Mouse (Mus musculus) gastrocnemius, adult 8-10 months (tissue): ENCODE measurements around the gene Ndufb7. TPM values are rescaled to one million over a fixed set of nuclear protein-coding genes. Genes with fewer than 3 reads are reported as not detected.

ENCODE experiments used
- DNase-seq, 2 experiments: peaks; one replicate each; pipeline ENCODE4 v3.0.0; 2022; ENCODE audit warnings: low spot score in 2 of 2
- total RNA-seq, 4 experiments: library from RNA; stranded (reverse); gene quantifications; 2 replicates each; pipeline ENCODE4 v1.2.4; 2022

The Ndufb7 gene
- total RNA-seq, 4 experiments from 2014 or later = 262 to 329 (median 295) TPM

- no peak for DNase-seq
These were observed 33.3 kb downstream of the Ndufb7 start for GRCm38 (mm10) chr8:83599814-83600213.

GRCm38 (mm10) chr8:83602650-83603029 is 36.2 kb downstream of the Ndufb7 start:
- no peak for DNase-seq

- DNase-seq = peak; percentile 99
These were observed 41.4 kb downstream of the Ndufb7 start, which contains the start of the genes Tecr and Dnajb1 for GRCm38 (mm10) chr8:83607661-83608397. Gene Tecr (minus strand): TSS chr8:83607971. Gene Dnajb1 (plus strand): TSS chr8:83608193.

- DNase-seq = peak; percentile 70 to 73
These were observed 41.9 kb downstream of the Ndufb7 start for GRCm38 (mm10) chr8:83608398-83608829.

GRCm38 (mm10) chr8:83609086-83609485 is 42.6 kb downstream of the Ndufb7 start:
- no peak for DNase-seq

GRCm38 (mm10) chr8:83609547-83610180 is 43.2 kb downstream of the Ndufb7 start:
- DNase-seq = no peak

- DNase-seq = no peak
These were observed 45.5 kb downstream of the Ndufb7 start for GRCm38 (mm10) chr8:83611921-83612320.

- DNase-seq = no peak
These were observed 47.2 kb downstream of the Ndufb7 start for GRCm38 (mm10) chr8:83613695-83614094.

- no peak for DNase-seq
These were observed 50.2 kb downstream of the Ndufb7 start for GRCm38 (mm10) chr8:83616625-83617024.

- no peak for DNase-seq
These were observed 50.6 kb downstream of the Ndufb7 start for GRCm38 (mm10) chr8:83617111-83617510.

- no peak for DNase-seq
These were observed 52.1 kb downstream of the Ndufb7 start for GRCm38 (mm10) chr8:83618566-83618965.

- DNase-seq = no peak
These were observed 53.3 kb downstream of the Ndufb7 start for GRCm38 (mm10) chr8:83619568-83620285.

Other genes starting within 250 kb of the Ndufb7 start
- 1 to 10 TPM; 4.2 to 5.5 (median 5.2) TPM for gene Elmod2, start 234.2 kb upstream of the Ndufb7 start, total RNA-seq
- not detected for gene Mgat4d, start 218.2 kb upstream of the Ndufb7 start, total RNA-seq
- not detected for gene Clgn, start 176.8 kb upstream of the Ndufb7 start, total RNA-seq
- 10 to 100 TPM; 49.1 to 54.1 (median 51.7) TPM for gene Scoc, start 108.3 kb upstream of the Ndufb7 start, total RNA-seq
- not detected for gene Olfr370, start 30.9 kb upstream of the Ndufb7 start, total RNA-seq
- gene Tecr, start 41.3 kb downstream of the Ndufb7 start, total RNA-seq = 100 to 1,000 TPM; 461 to 506 (median 481) TPM
- 1 to 10 TPM; 3.6 to 7.9 (median 3.8) TPM for gene Dnajb1, start 41.5 kb downstream of the Ndufb7 start, total RNA-seq
- gene Gipc1, start 86.0 kb downstream of the Ndufb7 start, total RNA-seq = 10 to 100 TPM; 14.5 to 18.1 (median 17.6) TPM
- under 1 TPM in 2 of 4 experiments, not detected in 2; 0.15 to 0.16 TPM for gene Ptger1, start 100.0 kb downstream of the Ndufb7 start, total RNA-seq
- 10 to 100 TPM; 23.2 to 24.1 (median 23.6) TPM for gene Pkn1, start 132.5 kb downstream of the Ndufb7 start, total RNA-seq
- gene Ddx39, start 148.5 kb downstream of the Ndufb7 start, total RNA-seq = 10 to 100 TPM; 10.6 to 12.0 (median 11.7) TPM
- gene Adgre5, start 174.7 kb downstream of the Ndufb7 start, total RNA-seq = 10 to 100 TPM; 14.6 to 17.2 (median 15.6) TPM